Mouse (Mus musculus): ENCODE results near the gene Ttll4. TPM values are rescaled to one million over a fixed set of nuclear protein-coding genes. Genes with fewer than 3 reads are reported as not detected.

Gene Ttll4
- polyA plus RNA-seq, 1 experiment from 2014 or later = 12.9 TPM

Other genes starting within 250 kb of the Ttll4 start
- 68.5 and 70.8 TPM in 2 replicates for gene Cnot9, start 155.7 kb upstream of the Ttll4 start, polyA plus RNA-seq (2015; fragmentation: Nextera tagmentation; extraction: Ambion mirVana)
- gene Plcd4, start 118.9 kb upstream of the Ttll4 start, polyA plus RNA-seq (2015; fragmentation: Nextera tagmentation; extraction: Ambion mirVana) = 0.95 and 1.4 TPM in 2 replicates
- gene Usp37, start 117.5 kb upstream of the Ttll4 start, polyA plus RNA-seq (2015; fragmentation: Nextera tagmentation; extraction: Ambion mirVana) = 37.2 and 38.0 TPM in 2 replicates
- gene Zfp142, start 73.5 kb upstream of the Ttll4 start, polyA plus RNA-seq (2015; fragmentation: Nextera tagmentation; extraction: Ambion mirVana) = 9.3 and 9.4 TPM in 2 replicates
- 18.0 and 18.9 TPM in 2 replicates for gene Bcs1l, start 73.5 kb upstream of the Ttll4 start, polyA plus RNA-seq (2015; fragmentation: Nextera tagmentation; extraction: Ambion mirVana)
- 39.5 and 41.8 TPM in 2 replicates for gene Rnf25, start 60.3 kb upstream of the Ttll4 start, polyA plus RNA-seq (2015; fragmentation: Nextera tagmentation; extraction: Ambion mirVana)
- gene Stk36, start 60.3 kb upstream of the Ttll4 start, polyA plus RNA-seq (2015; fragmentation: Nextera tagmentation; extraction: Ambion mirVana) = 9.4 and 10.0 TPM in 2 replicates
- gene Cyp27a1, start 51.8 kb downstream of the Ttll4 start, polyA plus RNA-seq (2015; fragmentation: Nextera tagmentation; extraction: Ambion mirVana) = 15.3 and 19.0 TPM in 2 replicates
- gene Prkag3, start 87.5 kb downstream of the Ttll4 start, polyA plus RNA-seq (2015; fragmentation: Nextera tagmentation; extraction: Ambion mirVana) = 0.25 and 0.35 TPM in 2 replicates
- 49.1 and 55.5 TPM in 2 replicates for gene Wnt6, start 110.1 kb downstream of the Ttll4 start, polyA plus RNA-seq (2015; fragmentation: Nextera tagmentation; extraction: Ambion mirVana)
- gene Wnt10a, start 129.8 kb downstream of the Ttll4 start, polyA plus RNA-seq (2015; fragmentation: Nextera tagmentation; extraction: Ambion mirVana) = 5.4 and 6.9 TPM in 2 replicates
- gene Cdk5r2, start 193.2 kb downstream of the Ttll4 start, polyA plus RNA-seq (2015; fragmentation: Nextera tagmentation; extraction: Ambion mirVana) = 0.10 and 0.14 TPM in 2 replicates
- not detected in 2 replicates for gene Fev, start 223.7 kb downstream of the Ttll4 start, polyA plus RNA-seq (2015; fragmentation: Nextera tagmentation; extraction: Ambion mirVana)
- not detected in 2 replicates for gene Cryba2, start 231.4 kb downstream of the Ttll4 start, polyA plus RNA-seq (2015; fragmentation: Nextera tagmentation; extraction: Ambion mirVana)

All from embryonic facial prominence, embryonic 13.5 days (tissue).